Mouse (Mus musculus) liver, embryonic 14.5 days (tissue): ENCODE measurements around the gene Lrrc66. TPM values are rescaled to one million over a fixed set of nuclear protein-coding genes. Genes with fewer than 3 reads are reported as not detected.

Source experiments
- ATAC-seq: fragments of 200-750 bp; cut with Nextera tagmentation; 2 replicates; pipeline ENCODE4 v1.8.0; 2017; ENCODE audit warnings: moderate number of reproducible peaks, mild to moderate bottlenecking, moderate library complexity; ENCODE audit not compliant: insufficient read depth
- DNase-seq, 3 experiments: peaks; one replicate each; pipeline ENCODE4 v3.0.0-alpha.2; 2012 to 2013; ENCODE audit warnings: low read depth in 3 of 3, low spot score in 3 of 3
- H3K27ac ChIP-seq: fragments of 300-500 bp; sonication (generic); 2 replicates; pipeline ENCODE4 v1.5.1; 2014; ENCODE audit warnings: moderate library complexity, mild to moderate bottlenecking, control low read depth, inconsistent platforms
- H3K27me3 ChIP-seq: fragments of 300-500 bp; sonication (generic); 2 replicates; pipeline ENCODE4 v1.6.1; 2014; ENCODE audit warnings: mild to moderate bottlenecking, low read length, moderate library complexity; ENCODE audit not compliant: control insufficient read depth, insufficient read depth
- H3K36me3 ChIP-seq: fragments of 300-500 bp; sonication (generic); replicated peaks from 2 replicates; pipeline ENCODE4 v1.6.1; 2014; ENCODE audit warnings: low read depth; ENCODE audit not compliant: control insufficient read depth, insufficient read depth
- H3K4me1 ChIP-seq, 2 experiments: fragments of 200-500 bp in 1 of 2; fragments of 300-500 bp in 1 of 2; sonication (generic) in 1 of 2; replicated peaks; 2 replicates each; pipeline ENCODE4 v1.6.1; 2012 to 2014; ENCODE audit warnings: antibody characterized with exemption in 1 of 2, inconsistent platforms in 1 of 2, low read length in 1 of 2; ENCODE audit not compliant: control insufficient read depth in 2 of 2, insufficient read depth in 2 of 2
- H3K4me2 ChIP-seq: fragments of 300-500 bp; sonication (generic); 2 replicates; pipeline ENCODE4 v1.6.1; 2014; ENCODE audit warnings: low read depth, mild to moderate bottlenecking, control low read depth, moderate library complexity
- H3K4me3 ChIP-seq, 2 experiments: fragments of 200-500 bp in 1 of 2; fragments of 300-500 bp in 1 of 2; sonication (generic) in 1 of 2; 2 replicates each; pipeline ENCODE4 v1.5.1; 2012 to 2014; ENCODE audit warnings: low read depth in 2 of 2, low read length in 2 of 2, mild to moderate bottlenecking in 2 of 2, control low read depth in 1 of 2, inconsistent platforms in 1 of 2, moderate library complexity in 1 of 2; ENCODE audit not compliant: insufficient read depth in 1 of 2
- H3K9ac ChIP-seq: fragments of 300-500 bp; sonication (generic); replicated peaks from 2 replicates; pipeline ENCODE4 v1.6.1; 2014; ENCODE audit warnings: mild to moderate bottlenecking, control low read depth, moderate library complexity
- H3K9me3 ChIP-seq: fragments of 300-500 bp; sonication (generic); 2 replicates; pipeline ENCODE4 v1.6.1; 2016; ENCODE audit warnings: low read length, mixed read lengths; ENCODE audit not compliant: control insufficient read depth
- CTCF ChIP-seq: IDR thresholded peaks from 2 replicates; pipeline ENCODE4 v1.5.1; 2016; ENCODE audit warnings: antibody characterized with exemption, low read depth, control low read depth
- EP300 ChIP-seq: IDR thresholded peaks from 2 replicates; pipeline ENCODE4 v1.6.1; 2016; ENCODE audit warnings: antibody characterized with exemption, low read depth
- WGBS: fragments of 180-500 bp; shearing (Covaris S2); extraction: QIAGEN DNeasy Blood & Tissue Kit; methylation state at CpG from one replicate; pipeline ENCODE4 v1.1.7; 2014; ENCODE audit not compliant: insufficient replicate concordance; 5-methylcytosine and 5-hydroxymethylcytosine counted together
- polyA plus RNA-seq, 2 experiments: library from polyadenylated mRNA; depleted of rRNA in 1 of 2; stranded (reverse) in 1 of 2; unstranded in 1 of 2; fragments of >200 nt; fragmentation: Nextera tagmentation in 1 of 2; extraction: Ambion mirVana in 1 of 2; gene quantifications; 2 replicates each; pipeline versions ENCODE4 v1.2.1 to v1.2.3; 2012 to 2014

Lrrc66 gene
- polyA plus RNA-seq, 2 experiments, result 0.04 TPM; not detected in 1

GRCm38 (mm10) chr5:73642091-73642490 is 9.8 kb upstream of the Lrrc66 start:
- peak; percentile 57 for TF ChIP-seq CTCF
- TF ChIP-seq EP300, result no peak
- WGBS, result 63% methylated on average over 4 of the region's 4 CpGs
- no peak for DNase-seq
- Histone ChIP-seq H3K4me2 (no peak overlapping the region), H3K27me3 (peaks cover 5% of the 10 kb centered on the region), H3K27ac (no peak overlapping the region), H3K9me3 (no peaks in the 10 kb centered on the region), H3K4me3 (no peak overlapping the region), H3K4me1 (no peaks in the 10 kb centered on the region), H3K36me3 (no peaks in the 10 kb centered on the region), H3K9ac (no peak overlapping the region)
- ATAC-seq, result no peak

- Histone ChIP-seq H3K4me3 (no peak overlapping the region), H3K27me3 (no peaks in the 10 kb centered on the region), H3K27ac (no peak overlapping the region), H3K9ac (no peak overlapping the region), H3K36me3 (no peaks in the 10 kb centered on the region), H3K4me1 (no peaks in the 10 kb centered on the region), H3K9me3 (no peaks in the 10 kb centered on the region), H3K4me2 (no peak overlapping the region)
- DNase-seq (no peak), ATAC-seq (no peak)
- WGBS, result 42% methylated on average over 3 of the region's 3 CpGs
- TF ChIP-seq EP300 (no peak), CTCF (no peak)
These were observed 8.7 kb upstream of the Lrrc66 start for GRCm38 (mm10) chr5:73641058-73641457.

GRCm38 (mm10) chr5:73637337-73638107 is 5.2 kb upstream of the Lrrc66 start:
- TF ChIP-seq CTCF (peak; percentile 20; the same call in 1 of the 2 replicates), EP300 (no peak)
- H3K4me1 ChIP-seq, result no peaks in the 10 kb centered on the region
- H3K36me3 ChIP-seq, result no peaks in the 10 kb centered on the region
- no peak overlapping the region for H3K27ac ChIP-seq
- H3K4me3 ChIP-seq, result no peak overlapping the region
- H3K9ac ChIP-seq, result no peak overlapping the region
- no peaks in the 10 kb centered on the region for H3K27me3 ChIP-seq
- WGBS, result 37% methylated on average over 8 of the region's 8 CpGs
- H3K9me3 ChIP-seq, result no peaks in the 10 kb centered on the region
- DNase-seq (no peak), ATAC-seq (no peak)
- H3K4me2 ChIP-seq, result no peak overlapping the region

DNA sequence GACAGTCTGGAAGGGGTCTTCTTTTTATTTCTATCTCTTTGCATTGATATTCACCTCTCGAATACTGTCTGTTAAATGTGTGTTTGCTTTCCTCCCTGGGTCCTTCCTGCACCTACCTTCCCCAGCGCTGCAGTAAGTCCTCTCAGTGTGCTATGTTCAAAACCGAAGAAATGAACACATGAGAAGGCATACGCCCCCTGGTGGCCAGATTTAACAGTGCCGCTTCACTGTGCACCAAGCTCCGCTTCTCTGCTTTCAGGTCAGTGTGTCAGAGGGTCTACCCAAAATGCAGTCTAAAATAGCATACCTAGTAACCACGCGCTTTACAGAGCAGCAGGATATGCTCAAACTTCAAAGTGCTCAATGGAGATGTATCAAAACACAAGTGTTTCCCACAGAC is 815 bp upstream of the Lrrc66 start:
- Histone ChIP-seq H3K4me1 (no peaks in the 10 kb centered on the region; a peak in 1 of 4 replicates), H3K9me3 (no peaks in the 10 kb centered on the region), H3K27ac (no peak overlapping the region), H3K9ac (no peak overlapping the region), H3K36me3 (no peaks in the 10 kb centered on the region), H3K4me3 (no peak overlapping the region), H3K27me3 (no peaks in the 10 kb centered on the region), H3K4me2 (no peak overlapping the region)
- 47% methylated on average over 8 of the region's 8 CpGs for WGBS
- no peak for ATAC-seq
- TF ChIP-seq EP300 (no peak), CTCF (peak; percentile 86)
- DNase-seq, result no peak

GRCm38 (mm10) chr5:73631001-73631558 is 1.2 kb downstream of the Lrrc66 start:
- no peak overlapping the region for H3K4me3 ChIP-seq
- TF ChIP-seq CTCF, result no peak
- TF ChIP-seq EP300, result no peak
- WGBS, result 48% methylated on average over 10 of the region's 10 CpGs

More at GRCm38 (mm10) chr5:73631001-73631558, 1.2 kb downstream of the Lrrc66 start:
- Histone ChIP-seq H3K4me1 (no peaks in the 10 kb centered on the region; a peak in 1 of 4 replicates), H3K9ac (no peak overlapping the region), H3K36me3 (no peaks in the 10 kb centered on the region), H3K4me2 (no peak overlapping the region), H3K27me3 (no peaks in the 10 kb centered on the region), H3K9me3 (no peaks in the 10 kb centered on the region), H3K27ac (no peak overlapping the region)
- ATAC-seq (no peak), DNase-seq (no peak)
